Mouse (Mus musculus): ENCODE results near the gene 9630041A04Rik.

9630041A04Rik gene

GRCm38 (mm10) chr9:101861596-101862471 is at the start of gene 9630041A04Rik:
9630041A04Rik (plus strand) TSS chr9:101861841.
- no peak for DNase-seq

GRCm38 (mm10) chr9:101823896-101824295 is 37.7 kb upstream of the 9630041A04Rik start:
- DNase-seq, result no peak

DNA sequence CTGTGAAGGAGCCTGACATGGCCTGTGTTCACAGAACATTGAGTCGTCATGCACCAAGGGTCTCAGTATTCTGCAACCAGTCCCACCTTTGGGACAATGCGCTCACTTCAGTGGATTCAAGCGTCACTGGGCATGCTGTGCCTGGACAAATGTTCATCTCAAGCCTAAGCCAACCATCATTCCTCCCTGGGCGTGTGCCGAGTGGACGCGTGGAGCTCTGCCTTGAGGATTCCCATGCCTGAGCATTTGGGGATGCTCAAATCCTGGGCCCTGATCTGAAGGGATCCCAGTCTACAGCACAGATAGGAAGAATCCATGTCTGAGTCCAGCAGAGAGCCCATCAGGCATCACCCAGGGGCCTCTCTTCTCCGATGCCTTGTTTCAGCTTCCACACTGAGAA is 36.0 kb upstream of the 9630041A04Rik start:
- no peak for DNase-seq

GRCm38 (mm10) chr9:101833619-101834018 is 28.0 kb upstream of the 9630041A04Rik start:
- no peak for DNase-seq

- DNase-seq, result no peak
These were observed 20.5 kb upstream of the 9630041A04Rik start for GRCm38 (mm10) chr9:101841101-101841500.

- DNase-seq, result no peak
These were observed 17.7 kb upstream of the 9630041A04Rik start for GRCm38 (mm10) chr9:101843893-101844292.

DNA sequence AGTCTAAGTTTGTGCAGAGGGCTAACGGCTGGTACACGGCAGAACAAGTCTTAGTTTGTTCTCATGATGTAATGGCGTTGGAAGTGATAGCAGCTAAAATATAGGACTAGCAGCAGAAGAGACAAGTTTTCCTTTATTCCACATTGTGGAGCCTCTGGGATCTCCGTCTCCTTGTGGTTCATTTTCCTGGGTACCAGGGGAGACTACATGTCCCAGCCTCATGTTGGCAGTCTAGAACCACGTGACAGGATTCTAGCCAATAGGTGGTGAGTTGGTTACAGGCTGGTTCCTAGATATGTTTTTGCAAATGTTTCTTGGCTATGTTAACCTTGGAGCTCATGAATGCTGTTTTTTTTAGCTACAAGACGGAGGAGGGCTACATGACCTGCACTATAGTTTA is 15.9 kb upstream of the 9630041A04Rik start:
- DNase-seq, result no peak

- peak; percentile 16 for DNase-seq
These were observed 932 bp downstream of the 9630041A04Rik start for GRCm38 (mm10) chr9:101862481-101863065.

- no peak for DNase-seq
These were observed 1.5 kb downstream of the 9630041A04Rik start for GRCm38 (mm10) chr9:101863130-101863529.

DNA sequence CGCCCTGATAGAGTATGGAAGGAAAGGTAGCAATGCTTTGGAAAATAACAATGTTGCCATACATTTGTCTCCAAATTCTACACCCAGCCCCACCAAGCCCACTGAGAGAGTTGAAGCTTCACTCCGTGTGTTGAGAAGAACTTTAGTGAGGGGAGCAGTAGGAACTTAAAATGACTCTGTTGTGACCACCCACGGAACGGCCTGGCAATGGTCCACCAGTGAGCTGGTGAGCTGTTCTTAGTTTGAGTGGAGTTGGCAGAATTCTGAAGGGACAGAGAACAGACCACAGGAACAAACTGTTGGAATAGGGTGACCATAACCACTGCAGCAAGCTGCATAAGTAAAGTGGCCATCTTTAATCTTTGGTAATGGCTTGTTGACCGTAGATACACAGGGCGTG is 7.0 kb downstream of the 9630041A04Rik start:
- no peak for DNase-seq

DNA sequence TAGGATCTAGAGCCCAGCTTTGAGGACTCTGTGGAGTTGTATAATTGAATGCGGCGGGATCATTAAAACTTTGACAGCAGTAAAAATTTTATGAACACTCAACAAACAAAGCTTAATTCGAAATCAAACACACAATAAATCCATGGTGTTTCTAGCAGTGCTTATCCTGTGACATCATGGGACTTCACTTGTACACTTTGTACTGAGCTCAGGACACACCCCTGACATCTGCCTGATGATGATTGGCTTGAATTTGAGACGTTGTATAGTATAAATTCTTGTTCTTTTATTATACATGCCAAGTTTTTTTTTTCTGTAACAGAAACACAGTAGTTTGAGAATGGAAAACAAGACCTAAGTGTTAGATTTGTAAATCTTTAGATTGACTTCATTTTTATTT is 8.4 kb downstream of the 9630041A04Rik start:
- DNase-seq, result no peak

DNA sequence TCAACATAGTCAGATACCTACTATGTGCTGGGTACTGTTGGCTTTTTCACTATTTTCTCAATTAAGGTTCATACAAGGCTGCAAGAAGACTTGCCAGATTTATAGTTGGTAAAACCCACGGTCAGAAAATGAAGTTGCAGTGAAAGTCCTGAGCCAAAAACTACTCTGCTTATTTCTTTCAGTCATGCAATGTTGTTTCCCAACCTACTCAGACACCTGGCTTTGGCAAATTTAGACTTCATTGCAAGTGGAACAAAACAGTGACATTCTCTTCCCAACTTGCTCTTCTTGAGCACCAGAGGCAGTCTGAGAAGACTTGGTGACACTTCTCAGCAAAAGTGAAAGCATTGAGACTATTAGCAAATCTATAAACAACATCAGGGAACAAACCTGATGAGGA is 13.7 kb downstream of the 9630041A04Rik start:
- DNase-seq, result no peak

- DNase-seq, result peak; percentile 13
These were observed 15.7 kb downstream of the 9630041A04Rik start for GRCm38 (mm10) chr9:101877109-101877987.

- DNase-seq, result no peak
These were observed 21.7 kb downstream of the 9630041A04Rik start for GRCm38 (mm10) chr9:101883295-101883694.

GRCm38 (mm10) chr9:101897851-101898250 is 36.2 kb downstream of the 9630041A04Rik start:
- no peak for DNase-seq

- no peak for DNase-seq
These were observed 41.8 kb downstream of the 9630041A04Rik start for GRCm38 (mm10) chr9:101903406-101903805.

DNA sequence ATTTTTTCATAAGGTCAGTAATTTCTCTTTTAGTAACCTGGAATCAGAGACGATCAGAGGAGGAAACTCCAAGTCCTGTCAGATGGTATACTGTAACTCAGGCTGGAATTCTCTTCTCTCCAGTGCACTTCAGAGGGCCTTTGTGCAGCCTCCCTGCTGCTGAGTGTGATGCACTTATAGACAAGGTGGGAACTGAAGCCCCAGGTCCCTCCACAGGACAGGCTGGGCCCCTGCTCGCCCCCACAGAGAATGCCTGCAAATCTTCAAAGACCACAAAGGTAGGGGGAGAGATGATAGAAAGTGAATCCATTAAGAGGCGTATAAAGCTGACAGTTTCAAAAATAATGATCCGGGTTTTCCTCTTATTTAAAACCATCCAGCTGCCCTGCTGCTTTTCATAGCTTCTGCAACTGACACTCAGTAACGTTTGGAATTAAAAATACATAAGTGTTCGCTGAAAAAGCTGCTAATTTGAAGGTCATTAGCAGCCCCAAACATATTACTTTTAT is 46.2 kb downstream of the 9630041A04Rik start:
- DNase-seq, result no peak

DNA sequence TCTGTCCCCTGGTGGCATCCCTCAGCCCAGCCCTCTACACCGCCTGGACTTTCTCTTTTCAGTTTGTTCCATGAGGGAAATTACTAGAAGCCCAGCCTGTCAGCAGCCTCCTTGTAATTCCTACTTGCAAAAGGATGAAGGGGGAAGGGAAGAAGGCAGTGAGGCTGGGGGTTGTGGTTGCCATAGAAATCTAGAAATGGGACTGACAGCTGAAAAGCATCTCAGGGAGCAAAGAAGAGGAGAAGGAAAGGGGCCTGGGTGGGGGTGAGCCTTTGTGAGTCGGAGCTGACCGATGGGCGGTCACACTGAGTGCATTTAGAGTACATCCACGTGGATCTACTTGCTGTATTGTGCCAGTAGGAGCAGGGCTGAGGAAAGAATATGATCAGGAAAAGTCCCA is 47.2 kb downstream of the 9630041A04Rik start:
- peak; percentile 50 for DNase-seq

DNA sequence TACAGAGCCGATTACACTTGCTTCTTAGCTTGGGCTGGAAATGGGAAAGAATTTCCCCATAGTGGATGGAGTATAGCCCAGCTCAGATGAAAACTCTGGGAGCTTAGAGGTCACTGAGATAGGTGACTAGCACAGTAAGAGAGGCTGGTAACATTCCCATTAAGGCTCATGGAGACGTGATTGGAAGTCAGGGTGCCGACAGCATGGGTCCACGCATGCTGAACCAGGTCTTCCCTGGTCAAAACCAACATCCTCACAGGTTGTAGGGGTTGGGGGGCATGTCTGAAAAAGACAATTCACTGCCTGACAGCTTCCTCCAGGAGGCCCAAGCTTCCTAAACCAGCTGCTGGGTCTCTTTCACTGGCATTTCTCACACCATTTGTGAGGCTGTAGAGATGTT is 47.9 kb downstream of the 9630041A04Rik start:
- no peak for DNase-seq

DNA sequence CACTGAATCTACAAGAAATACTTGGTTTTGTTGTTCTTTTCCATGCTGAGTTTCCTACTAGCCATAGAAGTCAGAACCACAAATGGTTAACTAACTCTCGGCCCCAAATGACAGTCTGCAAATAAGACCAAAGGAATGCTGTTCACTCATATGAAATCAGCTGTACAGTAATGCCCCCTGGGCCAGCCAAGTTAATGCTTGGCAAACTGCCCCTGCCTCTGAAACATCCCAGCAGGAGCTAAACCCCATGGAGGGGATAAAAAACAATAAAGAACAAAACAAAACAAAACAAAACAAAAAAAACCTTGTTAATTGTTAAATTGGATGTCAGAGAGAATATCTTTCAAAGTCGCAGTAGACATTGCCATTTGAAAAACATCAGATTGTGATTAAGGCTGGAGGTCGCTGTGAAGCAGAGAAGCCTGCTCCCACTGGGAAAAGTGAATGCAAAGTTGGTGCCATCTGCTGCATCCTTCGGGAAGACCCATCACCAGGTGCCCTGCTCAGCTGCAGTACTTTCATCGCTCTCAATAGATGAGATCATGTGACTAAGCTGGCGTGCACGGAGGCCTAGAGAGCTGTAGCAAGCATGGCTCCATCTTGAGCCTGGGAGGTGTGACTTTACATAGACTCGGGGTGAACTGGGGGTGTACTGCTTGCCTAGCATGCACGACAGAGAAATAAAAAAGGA is 49.7 kb downstream of the 9630041A04Rik start:
- DNase-seq, result no peak

- no peak for DNase-seq
These were observed 53.4 kb downstream of the 9630041A04Rik start for GRCm38 (mm10) chr9:101915082-101915481.

DNA sequence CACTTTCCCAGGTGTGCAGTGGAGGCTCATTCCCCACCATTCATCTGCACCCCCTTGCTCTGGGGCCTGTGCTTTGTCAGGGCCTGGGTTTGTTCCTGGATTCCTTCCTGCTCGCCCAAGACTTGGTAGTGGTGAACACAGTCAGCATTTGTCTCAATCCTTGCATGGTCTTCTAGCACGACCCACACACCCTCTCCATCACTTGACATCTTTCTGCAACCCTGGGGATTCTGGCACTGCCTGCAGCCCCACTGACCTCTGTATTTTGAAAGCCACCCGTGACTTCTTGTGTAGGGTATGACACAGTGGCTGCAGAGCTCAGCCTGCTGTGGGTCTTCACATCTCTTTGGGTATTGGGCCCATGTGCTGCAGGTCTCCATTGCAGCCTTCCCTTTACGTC is 57.1 kb downstream of the 9630041A04Rik start:
- no peak for DNase-seq
